Mouse (Mus musculus): ENCODE data around the gene Vpreb3.

The Vpreb3 gene

DNA sequence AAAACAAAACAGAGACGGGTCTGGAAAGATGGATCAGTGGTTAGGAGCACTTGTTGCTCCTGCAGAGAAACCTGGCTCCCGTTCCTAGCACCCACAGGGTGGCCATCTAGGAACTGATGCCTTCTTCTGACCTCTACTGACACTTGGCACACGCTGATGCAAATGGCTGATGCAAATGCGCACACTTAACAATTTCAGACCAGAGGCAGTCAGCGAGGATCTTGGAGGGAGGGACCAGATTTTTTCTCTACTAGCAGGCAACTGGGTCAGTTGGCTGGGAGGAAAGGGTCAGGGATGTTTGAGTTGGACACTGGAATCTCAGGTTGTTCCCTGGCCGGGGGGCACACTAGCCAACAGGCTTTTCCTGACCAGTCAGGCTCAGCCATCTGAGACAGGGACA lies 10.0 kb upstream of the Vpreb3 start, which contains the start of gene Chchd10:
Chchd10 (plus strand) TSS at position 240 of the 400 bp plus-strand sequence.
- DNase-seq = no peak

DNA sequence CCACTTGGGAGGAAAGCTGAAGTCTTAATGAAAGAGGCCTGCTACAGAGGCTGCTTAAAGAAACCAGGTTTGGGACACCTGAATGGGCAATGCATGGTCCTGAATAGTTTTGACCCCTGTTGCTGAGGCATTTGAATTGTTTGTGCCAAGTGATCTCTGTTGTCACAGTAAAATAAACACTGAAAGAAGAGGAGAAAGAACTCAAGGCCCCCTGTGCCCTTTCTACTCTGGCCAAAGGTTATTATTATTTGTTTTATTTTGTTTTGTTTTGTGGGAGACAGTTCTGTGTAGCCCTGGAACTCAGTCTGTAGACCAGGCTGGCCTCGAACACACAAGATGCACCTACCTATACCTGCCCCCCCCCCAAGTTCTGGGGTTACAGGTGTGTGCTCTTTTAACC lies 7.9 kb upstream of the Vpreb3 start:
- DNase-seq = no peak

DNA sequence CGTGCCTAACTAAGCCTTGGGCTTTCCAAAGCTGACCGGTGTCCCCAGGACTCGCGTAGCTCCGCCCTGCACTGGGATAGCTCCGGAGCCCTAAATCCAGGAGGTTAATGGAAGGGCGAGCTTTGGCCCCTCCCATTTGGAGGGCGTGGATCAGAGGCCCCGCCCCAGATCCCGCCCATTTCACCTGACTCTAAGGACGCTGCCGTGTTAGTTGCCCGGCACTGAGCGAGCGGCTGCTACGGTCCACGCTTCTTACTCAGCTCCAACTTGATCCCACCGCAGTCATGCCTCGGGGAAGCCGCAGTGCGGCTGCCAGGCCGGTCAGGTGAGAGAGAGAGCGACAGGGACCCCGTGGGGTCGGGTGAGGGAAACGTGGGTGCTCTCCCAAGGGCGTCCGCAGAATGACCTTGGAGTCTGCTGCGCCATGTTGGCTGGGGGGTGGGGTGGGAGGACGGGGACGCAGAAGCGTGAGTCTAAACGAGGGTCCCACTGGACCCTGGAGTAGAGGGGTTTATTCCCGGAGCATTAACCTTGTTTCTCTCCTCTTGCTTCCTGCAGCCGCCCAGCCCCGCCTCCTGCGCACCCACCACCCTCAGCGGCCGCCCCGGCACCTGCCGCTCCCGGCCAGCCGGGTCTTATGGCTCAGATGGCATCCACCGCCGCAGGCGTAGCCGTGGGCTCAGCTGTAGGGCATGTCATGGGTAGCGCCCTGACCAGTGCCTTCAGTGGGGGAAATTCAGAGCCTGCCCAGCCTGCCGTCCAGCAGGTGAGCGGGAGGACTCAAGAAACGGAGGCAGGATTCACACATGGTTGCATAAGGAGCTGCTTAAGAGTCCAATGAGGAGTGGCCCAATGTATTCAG lies 6.9 kb upstream of the Vpreb3 start, which contains the start of gene Mmp11:
Mmp11 (minus strand) TSS at position 817 of the 862 bp plus-strand sequence.
- peak; percentile 92 for DNase-seq

DNA sequence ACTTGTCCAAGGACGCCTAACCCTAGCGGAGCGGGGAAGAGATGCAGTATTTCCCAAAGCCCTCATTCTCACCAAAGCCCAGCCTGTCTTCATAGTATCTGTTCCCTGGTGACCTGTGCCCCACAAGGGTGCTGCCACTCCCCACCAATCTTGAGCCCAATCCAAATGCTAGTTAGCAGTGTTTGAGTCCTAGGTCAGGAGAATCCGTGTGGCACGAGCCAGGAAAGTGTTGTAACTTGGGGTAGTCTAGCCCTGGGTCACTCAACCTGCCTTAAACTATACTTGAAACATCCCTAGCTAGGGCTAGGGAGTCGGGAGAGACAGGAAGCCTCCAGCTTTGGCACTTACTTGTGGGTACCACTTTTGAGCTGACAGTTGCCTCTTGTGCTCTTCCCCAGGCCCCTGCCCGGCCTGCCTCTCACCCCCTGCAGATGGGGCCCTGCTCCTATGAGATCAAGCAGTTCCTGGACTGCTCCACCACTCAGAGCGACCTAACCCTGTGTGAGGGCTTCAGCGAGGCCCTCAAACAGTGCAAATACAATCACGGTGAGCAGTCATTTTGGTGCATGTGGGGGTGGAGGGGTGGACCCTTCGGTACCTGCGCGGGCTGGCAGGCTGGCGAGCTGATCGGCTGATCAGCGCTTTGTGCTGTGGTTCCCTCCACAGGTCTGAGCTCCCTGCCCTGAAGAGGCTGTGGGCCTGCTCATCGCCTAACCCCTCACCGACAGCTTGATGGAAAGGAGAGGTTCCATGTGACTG lies 5.8 kb upstream of the Vpreb3 start:
- no peak for DNase-seq

DNA sequence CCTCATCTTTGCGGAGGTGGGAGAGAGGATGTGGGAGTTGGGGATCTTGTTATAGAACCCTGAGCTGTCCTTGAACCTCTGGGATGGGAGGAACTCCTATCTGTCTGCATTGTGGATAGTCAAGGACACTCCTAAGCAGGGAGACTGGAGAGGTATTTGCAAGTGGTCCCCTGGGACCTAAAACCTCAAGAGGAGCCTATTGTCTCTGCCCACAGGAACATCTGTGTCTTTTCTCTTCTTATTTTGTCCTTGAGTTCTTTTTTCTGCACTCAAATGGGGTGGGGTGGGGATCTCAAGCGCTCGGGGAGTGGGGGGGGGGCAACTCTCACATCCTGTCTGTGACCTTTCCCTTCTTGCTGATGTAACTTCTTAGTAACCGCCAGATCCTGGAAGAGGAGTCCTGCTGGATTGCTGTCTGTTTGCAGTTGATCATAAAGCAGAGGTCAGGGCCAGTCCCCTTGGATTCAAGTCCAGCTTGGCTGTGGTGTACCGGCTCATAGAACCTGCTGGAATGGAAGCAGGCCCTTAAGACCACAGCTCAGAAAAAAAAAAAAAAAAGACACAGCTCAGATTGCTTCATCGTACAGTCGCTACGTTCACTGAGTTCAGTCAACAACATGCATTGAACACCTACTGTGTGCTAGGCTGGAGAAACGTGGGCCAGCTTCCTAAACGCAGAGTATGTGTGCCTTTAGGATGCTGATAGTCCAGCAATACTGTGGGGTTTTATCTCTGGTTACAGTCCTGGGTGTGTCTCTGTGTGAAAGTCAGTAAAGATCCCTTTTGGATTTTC lies 4.8 kb upstream of the Vpreb3 start:
- DNase-seq = no peak

DNA sequence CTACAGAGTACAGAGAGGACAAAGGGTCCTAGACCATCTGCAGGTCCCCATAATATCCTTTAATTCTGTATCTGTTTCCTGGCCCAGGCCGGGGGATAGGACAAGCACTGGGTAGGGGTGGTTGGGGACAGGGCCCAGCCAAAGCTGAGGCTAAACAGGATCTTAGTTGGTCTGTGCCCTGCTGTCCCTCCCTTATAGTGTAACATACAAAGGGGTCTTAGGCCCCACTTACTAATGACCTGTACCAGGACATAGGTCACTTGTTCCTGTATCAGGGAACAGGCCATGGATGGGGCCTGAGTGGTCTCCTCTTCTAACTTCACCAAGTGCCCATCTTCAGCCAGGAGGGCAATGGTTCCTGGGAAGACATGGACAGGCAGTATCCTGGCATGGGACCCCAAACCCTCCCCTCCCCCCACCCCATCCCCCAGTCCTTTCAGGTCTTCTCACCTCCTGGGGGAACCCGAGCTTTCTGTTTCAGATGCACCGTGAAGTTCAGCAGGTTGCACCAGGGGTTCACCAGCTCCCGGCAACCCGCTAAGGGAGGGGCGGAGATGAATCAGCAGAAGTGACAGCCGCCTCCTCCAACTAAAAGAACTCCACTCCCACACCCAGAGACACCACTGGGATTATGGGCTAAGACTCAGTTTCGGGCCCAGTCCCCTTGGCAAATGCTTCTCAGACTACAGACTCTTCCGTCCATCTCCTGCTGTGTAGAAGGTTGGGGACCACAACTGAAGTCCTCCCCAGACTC lies 3.2 kb upstream of the Vpreb3 start:
- DNase-seq = no peak

DNA sequence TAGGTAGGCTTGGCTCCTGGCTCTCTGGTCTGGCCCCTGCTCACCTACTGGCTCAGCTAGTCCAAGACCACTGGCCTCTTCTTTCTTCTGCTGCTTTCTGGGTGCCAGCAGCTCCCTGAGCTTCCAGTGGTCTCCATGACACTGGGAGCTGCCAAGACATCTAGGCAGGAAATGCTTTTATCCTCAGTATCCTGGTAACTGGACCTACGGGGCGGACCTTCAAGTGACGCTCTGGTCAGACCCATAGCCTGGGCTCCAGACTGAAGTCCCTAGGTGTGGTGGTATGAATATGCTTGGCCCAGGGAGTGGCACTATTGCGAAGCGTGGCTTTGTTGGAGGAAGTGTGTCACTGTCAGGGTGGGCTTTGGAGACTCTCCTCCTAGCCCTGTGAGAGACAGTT lies 2.3 kb upstream of the Vpreb3 start, which contains the start of gene Gm867:
Gm867 (minus strand) TSS at position 153 of the 400 bp plus-strand sequence.
- DNase-seq = no peak

DNA sequence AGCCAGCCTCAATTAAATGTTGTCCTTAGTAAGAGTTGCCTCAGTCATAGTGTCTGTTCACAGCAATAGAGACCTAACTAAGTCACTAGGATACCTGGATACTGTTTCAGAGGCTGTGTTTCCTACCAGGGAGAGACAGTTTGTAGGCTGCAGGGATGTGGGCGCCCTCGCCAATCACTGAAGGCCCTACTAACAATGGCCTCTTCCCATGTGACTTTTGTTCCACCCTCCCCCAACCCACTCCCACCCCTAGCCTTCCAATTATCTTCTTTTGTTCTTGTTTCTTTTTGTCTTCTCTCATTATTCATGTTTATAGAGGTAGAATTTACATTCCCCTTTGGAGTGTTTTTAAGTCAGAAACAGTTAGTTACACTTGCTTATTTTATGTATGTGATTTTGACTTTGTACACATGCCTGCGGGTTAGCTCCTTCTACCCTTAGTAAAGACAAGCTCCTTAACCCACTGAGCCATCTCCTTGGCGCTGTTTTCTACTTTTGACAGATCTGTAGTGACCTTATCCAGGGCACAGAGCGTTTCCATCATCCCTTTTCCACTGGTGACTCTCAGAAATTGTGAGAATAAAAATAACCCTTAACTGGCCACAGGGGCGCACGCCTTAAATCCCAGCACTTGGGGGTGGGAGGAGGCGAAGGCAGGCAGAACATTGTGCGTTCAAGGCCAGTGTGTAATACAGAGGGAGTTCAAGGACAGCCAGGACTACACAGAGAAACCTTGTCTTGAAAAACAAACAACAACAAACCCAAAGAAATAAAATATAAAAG lies 1.6 kb upstream of the Vpreb3 start:
- no peak for DNase-seq

DNA sequence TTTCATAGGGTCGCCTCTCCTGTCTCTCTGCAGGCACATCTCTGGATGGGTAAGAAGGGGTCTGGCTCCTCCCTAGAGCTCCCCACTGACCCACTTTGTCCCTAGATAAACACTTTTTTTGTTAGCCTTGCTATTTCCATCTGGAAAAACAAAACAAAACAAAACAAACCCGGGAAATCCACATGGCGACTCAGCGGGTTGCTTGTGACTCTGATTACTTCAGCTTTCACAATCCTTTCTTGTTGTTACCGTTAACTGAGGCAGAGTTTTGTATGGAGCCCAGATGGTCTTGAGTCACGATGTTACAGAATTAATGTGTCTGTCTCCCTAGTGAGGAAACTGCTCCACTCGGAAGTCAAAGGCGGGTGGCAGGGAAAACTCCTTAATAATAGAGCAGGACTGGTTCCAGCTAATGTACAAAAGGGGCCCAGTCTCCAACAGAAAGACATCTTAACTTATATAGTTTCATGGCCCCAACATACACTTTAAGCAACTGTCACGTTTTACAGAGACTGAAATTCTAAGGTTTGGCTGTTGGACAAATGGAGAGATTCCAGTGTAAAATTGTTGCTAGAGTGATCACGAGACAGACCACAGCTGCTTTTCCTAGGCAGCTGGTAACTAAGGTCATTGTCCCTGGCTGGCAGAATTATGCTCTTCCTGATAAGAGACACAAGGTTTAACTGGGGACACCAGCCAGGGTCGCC lies 1.4 kb downstream of the Vpreb3 start:
- no peak for DNase-seq

DNA sequence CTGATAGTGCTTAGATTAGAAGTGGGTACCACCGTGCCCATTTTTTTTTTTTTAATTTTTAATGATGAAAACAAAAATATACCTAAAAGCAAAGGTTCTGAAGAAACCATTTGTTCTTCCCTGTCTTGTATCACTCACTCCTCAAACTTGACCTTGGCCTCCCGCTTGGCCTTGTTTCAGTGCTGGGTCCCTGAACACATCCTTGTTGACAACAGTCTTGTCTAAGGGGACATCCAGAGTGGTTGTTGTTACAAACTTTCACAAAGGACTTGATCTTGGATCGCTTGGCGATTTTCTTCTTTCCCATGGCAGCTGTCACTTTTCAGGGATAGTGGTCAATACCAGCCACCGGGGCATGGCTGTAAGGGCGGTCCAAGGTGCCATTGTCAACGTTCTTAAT lies 2.4 kb downstream of the Vpreb3 start:
- no peak for DNase-seq

DNA sequence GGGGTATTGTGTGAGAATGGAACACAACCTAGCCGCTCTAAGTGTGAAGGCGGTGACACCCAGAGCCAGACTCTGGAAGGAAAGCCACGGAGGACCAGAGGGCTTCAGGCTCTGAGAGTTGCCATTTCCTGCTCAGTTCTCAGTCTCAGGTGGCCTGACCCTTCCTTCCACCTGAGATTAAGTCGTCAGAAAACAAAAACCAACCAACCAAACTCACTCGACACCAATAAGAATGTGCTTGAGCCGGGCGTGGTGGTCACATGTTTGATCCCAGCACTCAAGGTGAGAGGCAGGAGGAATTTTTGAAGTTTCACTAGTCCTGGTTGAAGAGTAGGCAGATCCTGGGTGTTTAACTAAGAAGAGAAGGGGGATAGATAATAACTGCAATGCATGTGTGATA lies 3.0 kb downstream of the Vpreb3 start:
- DNase-seq = no peak

DNA sequence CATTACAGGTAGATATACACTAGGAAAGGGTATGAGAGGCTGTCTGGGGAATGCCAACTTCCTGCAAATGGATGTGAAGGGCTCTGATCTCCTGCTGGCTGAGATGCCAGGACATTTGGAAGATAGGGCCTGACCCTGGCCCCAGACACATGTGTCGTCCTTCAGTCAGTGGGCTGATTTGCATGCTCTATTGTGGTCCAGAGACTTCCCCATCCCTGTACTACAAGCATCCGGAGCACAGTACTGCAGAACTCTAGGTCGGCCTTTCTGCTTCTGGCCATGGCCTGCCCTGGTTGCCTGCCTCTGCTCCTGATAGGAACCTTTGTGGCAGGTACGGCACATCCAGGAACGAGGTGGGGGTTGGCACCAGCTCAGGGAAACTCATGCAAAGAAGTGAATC lies 5.2 kb downstream of the Vpreb3 start:
- DNase-seq = no peak

DNA sequence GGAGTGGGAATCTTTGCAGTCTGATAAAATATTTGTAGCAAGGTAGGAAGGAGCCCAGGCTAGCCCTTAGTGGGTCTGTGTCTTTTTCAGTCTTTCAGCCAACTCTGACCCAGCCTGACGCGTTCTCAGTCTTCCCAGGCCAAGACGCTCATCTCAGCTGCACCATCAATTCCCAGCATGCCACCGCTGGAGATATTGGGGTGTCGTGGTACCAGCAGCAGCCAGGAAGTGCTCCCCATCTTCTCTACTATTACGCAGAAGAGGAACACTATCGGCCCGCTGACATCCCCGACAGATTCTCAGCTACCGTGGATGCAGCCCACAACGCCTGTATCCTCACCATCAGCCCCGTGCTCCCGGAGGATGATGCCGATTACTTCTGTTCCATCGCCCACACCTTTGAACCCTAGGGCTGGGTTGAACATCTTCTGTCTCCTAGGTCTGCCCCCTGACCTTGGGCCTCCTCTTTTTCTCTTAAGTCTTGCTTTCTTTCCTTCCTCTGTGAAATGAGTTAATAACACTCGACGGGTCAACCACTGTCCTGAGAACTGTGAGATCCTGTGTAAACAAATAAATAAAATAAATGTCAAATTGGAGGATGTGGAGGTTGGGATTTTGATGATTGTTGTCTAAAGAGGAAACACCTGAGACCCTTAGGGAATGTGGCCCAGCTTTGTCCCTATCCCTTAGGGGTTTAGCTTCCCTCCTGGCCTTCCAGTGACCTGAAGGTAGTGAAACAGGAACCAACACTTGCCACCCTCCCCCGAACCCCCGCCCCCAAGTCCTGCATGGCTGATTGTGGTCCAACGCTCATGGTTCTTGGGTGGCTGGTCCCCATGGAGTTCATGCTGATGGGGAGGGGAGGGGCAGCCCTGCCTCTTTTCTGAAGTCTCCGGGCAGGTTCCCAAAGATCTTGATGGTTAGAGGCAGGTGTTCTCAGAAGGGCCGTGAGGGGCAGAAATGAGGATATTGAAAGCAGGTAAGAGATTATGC lies 6.5 kb downstream of the Vpreb3 start:
- DNase-seq = no peak

DNA sequence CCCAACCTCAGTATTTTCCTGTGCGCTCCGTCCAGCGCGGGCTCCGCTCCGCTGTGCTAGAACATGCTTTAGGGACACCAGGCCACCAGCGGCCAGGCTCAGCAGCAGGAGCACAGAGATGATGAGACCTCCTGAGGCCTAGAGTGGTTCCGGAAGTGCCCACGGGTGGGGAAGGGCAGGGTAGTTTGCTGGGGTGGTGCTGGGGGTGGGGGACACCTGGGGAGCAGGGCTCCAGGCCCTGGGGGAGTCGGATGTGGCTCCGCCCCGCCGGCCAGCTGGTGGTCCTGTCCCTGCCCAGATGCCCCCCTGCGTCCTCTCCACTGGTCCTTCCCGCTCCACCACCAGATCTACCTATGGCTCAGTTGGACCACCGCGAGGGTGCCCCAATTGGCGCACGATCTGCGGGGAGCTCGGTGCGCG lies 7.9 kb downstream of the Vpreb3 start:
- DNase-seq = no peak

DNA sequence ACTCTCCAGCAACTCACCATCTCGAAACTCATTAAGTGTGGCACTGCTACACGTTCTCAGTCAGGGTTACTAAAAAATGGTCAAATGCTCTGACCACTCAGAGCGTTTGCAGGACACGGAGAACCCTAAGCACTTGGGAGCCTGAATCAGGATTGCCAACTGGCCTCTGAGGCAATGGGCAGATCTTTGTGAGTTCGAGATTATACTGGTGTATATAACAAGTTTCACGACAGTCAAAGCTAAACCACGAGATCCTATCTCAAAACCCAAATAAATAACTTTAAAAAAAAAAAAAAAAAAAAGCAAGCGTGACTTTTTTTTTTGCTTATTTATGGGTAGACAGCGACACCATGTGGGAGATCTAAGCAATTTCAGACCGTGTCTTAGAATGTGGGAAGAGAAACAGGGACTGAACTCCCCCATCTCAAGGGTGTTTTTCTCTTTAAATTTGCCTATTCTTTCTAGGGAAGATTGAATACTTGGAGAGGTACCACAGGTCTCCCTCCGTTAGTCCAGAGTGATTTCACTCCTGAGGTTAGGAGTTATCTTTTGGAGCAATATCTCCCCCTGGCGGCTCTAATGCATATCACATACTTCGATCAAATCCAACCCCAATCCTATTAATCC lies 8.7 kb downstream of the Vpreb3 start:
- no peak for DNase-seq

DNA sequence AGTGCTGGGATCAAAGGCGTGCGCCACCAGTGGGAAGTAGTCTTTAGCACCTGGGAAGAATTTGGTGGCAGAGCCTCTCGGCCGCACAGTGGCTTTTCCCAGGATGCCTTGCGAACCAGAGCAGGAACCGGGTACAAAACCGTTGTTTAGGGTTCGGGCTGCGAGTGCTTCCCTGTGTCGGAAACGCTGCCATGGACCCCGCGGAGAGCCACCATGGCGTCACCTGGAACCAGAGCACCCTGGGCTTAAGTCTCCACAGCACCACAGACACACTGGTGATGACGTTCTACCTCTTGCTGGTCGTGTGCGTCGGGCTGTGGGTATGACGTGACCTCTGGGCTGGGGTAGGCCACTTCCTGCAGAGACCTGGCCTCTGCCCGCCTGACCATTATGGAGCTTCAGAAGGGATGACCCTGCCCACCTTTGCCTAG lies 11.5 kb downstream of the Vpreb3 start, which contains the start of gene Gm5134:
Gm5134 (plus strand) TSS at position 134 of the 431 bp plus-strand sequence.
- DNase-seq = no peak

DNA sequence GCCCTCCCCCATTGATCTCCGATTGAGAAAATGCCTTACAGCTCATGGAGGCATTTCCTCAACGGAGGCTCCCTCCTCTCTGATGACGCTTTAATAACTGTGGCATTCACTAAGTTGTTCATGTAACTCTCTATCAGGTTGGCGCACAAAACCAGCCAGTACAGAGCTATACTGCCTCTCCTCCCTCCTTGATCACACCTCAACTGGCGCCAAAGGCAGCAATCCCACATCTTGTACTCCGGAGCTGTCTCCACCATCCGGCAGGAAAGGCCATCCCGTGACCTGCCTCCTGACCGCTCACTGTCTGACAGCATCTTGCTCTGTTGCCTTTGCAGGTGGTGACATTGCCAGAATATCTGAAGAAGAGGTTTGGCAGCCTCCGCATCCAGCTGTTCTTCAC lies 31.0 kb downstream of the Vpreb3 start:
- DNase-seq = no peak

DNA sequence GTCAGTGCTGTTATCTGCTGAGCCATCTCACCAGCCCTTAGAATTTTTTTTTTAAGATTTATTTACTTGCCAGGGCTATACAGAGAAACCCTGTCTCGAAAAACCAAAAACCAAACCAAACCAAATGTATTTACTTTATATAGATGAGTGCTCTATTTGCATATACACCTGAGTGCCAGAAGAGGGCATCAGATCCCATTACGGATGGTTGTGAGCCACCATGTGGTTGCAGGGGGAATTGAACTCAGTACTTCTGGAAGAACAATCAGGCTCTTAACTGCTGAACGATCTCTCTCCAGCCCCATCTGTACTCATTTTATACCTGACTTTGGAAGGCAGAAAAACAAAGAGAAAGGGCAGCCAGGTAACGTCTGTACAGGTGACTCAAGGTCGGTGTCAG lies 32.4 kb downstream of the Vpreb3 start:
- no peak for DNase-seq

Data from kidney, adult 11 months (tissue).